Mouse (Mus musculus) CD4-positive helper T cell, adult 2 months (primary cell): ENCODE data around the gene Pkd1l2.

Experiments used
- DNase-seq: peaks from one replicate; pipeline ENCODE4 v3.0.0-alpha.2; 2012; ENCODE audit warnings: low read depth, missing footprints, low spot score

Gene Pkd1l2

DNA sequence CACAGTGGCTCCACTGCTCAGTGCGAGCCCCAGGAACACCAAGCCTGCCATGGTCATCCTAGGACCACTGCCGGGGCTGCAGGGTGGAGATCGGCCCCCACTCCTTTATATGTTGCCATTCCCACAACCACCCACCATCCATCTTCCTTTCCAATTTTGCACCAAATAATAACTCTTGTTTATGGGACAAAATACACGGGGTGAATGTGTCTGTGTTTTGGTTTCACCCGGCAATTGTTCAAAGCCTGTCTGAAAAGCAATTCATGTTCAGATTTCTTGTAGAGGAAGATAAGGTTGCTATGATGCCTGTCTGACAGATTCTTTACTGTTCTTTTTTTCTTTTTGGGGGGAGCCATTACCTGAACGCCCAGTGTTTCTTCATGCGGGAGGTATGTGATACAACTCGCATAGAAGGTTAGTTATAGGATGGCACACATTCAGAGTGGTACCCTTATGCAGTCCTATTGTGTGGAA, at the start of gene Pkd1l2:
TSS of gene Pkd1l2 (minus strand) at position 51 of the 474 bp plus-strand sequence.
- no peak for DNase-seq

DNA sequence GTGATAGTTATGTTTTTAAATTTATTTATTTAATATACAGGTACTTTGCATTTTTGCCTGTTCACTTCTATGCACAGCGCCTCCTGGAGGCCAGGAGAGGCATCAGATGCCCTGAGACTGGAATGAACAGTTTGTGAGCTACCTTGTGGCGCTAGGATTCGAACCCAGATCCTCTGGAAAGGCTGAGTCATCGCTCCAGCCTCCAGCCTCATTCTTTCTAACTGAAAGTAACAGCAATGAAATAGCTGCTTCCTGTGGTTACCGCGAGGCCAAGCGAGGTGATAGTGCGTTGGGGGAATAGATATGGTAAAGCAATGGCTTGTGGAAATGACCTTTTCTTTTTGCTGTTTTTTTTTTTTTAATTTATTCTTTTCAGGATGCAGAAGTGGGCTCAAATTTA, 44.8 kb upstream of the Pkd1l2 start:
- DNase-seq = no peak

GRCm38 (mm10) chr8:117126411-117126810, 44.2 kb upstream of the Pkd1l2 start:
- no peak for DNase-seq

DNA sequence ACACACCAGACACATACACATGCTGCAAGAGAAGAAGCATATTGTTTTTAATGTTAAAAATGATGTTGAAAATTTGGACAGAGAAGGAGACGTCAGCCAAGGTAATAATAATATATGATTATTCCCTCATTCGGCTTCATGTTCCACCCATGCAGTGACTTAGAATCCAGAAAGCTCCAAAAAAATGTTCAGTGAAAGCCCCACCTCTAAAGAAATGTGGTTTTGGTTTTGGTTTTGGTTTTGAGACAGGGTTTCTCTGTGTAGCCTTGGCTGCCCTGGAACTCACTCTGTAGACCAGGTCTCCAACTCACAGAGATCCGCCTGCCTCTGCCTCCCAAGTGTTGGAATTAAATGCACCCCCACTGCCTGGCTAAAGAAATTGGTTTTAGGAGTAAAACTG, 43.6 kb upstream of the Pkd1l2 start:
- no peak for DNase-seq

DNA sequence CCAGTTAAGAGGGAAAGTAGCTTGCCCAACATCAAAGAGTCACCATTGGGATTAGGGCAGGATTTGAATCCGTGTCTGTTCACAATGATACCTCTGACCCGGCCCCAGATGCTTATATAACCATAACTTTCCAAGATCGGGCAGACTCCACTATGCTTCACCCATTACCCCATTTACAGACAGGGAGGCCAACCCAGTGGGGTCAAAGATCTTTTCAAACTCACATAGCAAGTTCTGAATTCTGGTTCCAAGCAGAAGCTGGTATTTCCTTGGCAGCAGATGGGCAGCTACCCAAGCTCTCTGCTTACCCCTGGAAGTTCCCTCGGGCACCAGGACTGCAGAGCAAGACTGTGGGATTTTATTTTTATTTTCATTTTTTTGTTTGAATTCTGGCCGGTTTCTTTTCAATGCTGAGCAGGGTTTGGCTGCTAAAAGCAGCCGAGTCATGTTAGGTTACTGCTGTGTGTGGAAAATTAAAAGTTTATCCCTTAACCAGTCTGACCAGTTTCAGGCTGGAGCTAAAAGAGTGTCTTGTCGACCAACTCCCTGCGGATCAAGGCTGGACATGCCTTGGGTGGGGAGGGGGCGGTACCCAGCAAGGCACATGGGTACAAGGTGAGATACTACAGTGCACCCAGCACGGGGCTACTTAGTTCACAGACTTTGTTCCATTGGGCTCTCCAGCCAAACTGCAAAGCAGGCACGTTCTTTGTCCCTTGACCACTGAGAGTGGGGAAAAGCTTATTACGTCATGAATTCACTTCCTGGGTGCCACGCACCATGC, 41.8 kb upstream of the Pkd1l2 start:
- DNase-seq = no peak

- DNase-seq = no peak
These were observed 39.0 kb upstream of the Pkd1l2 start for GRCm38 (mm10) chr8:117121277-117121676.

DNA sequence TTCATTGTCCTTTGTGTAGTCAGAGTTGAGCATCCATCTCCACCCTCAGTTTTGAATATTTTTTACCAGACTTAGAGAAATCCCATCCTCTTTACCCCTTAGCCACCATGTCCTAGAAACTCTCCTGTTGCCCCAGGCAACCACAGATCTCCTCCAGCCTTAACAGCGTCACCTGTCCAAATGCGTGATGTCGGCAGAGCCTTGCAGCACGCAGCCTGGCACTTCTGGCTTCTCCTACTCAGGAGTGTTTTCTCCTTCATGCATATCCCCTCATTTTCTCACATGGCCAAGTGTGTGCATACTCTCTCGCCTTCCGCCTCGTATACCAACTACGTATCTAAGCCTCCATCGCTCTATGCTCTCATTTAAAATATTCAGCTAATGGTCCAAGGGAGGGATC, 36.2 kb upstream of the Pkd1l2 start:
- no peak for DNase-seq

DNA sequence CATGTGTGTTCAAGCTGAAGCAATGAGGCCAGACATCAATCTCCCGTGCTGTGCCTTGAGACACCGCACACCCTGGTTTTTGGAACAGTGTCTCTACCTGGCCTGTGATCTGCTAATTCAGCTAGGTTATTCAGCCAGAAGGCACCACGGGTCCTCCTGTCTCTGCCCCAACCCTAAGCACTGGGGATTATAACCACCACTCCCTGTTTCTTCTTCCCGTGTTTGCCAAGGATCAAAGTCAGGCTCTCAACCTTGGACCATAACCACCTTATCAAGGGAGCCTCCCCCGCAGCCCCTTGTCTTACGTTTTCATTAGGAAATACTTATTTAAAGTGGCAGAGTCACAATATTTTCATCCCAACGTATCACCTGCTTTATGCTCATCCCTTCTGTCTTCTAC, 34.3 kb upstream of the Pkd1l2 start:
- no peak for DNase-seq

GRCm38 (mm10) chr8:117115676-117116446, 33.6 kb upstream of the Pkd1l2 start:
- peak; percentile 19 for DNase-seq

DNA sequence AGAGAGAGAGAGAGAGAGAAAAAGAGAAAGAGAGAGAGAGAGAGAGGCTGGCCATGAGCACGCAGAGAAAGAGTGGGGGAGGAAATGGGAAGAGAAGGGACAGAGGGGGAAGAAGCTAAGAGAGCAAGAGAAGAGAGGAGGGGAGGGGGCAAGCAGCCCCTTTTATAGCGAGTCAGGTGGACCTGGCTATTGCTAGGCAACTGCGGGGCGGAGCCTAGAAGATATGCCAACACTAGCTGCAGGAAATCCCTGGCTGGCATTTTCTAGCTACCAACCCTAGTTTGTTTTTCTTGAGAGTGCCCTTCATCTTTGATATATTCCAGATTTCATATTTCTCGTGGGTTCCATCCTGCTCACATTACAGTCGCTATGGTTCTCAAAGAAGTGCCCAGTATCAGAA, 32.8 kb upstream of the Pkd1l2 start:
- DNase-seq = no peak

GRCm38 (mm10) chr8:117112261-117112660, 30.0 kb upstream of the Pkd1l2 start:
- DNase-seq = no peak

DNA sequence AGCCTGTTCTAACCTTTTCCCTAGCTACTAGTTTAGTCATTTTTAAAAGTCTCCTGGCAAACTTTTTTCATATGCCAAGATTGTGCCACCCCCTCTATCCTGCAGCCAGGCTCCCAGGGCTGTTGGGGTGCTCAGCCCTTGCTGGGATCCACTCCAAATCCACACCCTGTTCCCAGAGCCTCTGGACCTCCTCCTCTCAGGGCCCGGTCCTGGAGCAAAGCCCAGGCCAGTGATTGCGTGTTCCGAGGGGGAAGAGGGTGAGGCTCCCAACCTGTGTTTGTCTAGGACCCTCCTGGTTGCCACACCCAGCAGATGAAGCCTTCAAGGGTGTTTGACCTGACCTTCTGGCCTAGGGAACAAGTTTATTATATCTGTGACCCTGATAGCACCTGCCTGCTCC, 29.4 kb upstream of the Pkd1l2 start:
- no peak for DNase-seq

GRCm38 (mm10) chr8:117109801-117110390, 27.6 kb upstream of the Pkd1l2 start:
- peak; percentile 47 for DNase-seq

- peak; percentile 26 for DNase-seq
These were observed 26.9 kb upstream of the Pkd1l2 start for GRCm38 (mm10) chr8:117109018-117109711.

DNA sequence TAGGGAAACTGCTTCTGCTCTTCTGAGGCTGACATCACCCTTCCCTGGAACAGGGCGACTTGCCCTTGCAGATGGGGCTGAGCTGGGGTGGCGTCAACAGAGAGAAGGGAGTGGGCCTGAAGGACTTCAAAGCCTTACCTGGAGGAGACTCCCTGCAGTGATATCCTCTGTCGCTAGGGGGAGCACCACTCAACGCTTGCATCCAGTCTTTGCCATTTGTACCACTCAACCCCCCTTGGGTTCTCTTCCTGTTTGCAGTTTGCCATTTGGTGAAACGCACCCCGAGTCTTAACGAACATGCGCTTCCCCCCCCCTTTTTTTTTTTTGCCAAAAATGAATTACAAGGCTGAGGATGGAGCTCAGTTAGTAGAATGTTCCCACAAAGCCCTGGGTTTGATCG, 25.3 kb upstream of the Pkd1l2 start:
- DNase-seq = peak; percentile 68

DNA sequence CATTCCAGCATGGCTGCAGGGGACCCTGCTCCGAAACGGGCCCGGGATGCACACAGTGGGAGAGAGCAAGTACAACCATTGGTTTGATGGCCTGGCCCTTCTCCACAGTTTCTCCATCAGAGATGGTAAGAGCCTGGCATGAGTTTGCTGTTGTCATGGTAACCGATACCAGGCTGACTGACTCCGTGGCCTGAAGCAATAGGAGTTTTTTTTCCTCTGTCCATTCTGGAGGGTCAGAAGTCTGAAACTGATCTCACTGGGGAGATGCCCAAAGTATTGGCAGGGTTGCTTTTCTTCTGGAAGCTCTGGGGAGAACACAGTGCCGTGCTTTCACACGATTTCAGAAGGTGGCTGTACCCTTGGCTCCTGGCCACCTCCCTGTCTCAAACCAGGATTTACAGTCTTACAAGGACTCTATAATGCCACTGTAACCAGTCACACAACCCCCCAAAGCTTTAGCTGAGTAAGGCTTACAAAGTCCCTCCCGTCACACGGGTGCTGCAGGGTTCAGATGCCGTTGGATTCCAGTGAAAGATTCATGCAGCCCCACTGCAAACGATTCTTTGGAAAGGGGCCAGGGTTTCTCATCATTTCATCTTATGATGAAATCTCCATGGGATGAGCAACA, 15.4 kb upstream of the Pkd1l2 start:
- DNase-seq = no peak

DNA sequence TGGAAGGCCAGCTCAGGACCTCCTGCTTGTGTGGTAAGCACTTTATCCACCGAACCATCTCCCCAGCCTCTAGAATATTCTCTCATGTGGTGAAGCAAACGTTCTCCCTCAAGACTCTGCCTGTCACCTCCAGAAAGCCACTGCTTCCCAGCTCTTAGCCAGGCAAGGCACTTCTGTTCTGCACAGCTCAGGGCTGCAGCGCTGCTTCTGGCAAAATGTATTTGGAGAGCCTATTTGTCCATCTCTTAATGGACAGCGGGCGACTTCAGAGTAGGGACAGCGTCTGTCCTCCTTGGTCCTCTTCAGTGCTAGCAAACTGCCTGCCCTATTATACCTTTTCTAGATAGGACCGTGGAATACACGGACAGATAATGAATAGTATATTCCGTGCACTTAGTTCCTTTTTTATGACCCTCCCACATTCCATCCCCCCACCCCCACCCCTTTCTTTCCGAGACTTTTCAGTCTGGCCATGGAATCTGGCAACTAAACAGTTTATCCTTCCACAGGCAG, 14.9 kb upstream of the Pkd1l2 start:
- DNase-seq = no peak

- no peak for DNase-seq
These were observed 13.4 kb upstream of the Pkd1l2 start, which contains the start of gene Bco1 for GRCm38 (mm10) chr8:117095647-117096046. TSS of gene Bco1 (plus strand) at chr8:117095854.

DNA sequence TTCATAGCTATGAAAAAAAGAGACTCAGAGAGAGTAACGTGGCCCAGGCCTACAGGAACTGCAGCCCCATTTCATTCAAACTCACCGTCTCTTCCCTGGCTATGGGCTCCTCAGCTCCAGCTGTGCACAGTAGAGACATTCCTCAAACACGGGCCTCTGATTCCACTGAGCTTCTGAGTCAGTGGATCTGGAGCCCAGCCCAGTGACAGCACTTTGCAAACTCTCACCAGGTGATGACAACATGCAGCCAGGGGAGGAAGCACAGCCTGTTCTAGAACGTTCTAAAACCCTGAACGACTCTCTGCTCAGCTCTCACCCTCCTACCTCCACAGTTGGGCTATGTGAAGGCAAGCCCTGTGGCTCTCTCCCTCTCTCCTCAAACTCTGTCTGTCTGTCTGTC, 11.8 kb upstream of the Pkd1l2 start:
- DNase-seq = no peak

DNA sequence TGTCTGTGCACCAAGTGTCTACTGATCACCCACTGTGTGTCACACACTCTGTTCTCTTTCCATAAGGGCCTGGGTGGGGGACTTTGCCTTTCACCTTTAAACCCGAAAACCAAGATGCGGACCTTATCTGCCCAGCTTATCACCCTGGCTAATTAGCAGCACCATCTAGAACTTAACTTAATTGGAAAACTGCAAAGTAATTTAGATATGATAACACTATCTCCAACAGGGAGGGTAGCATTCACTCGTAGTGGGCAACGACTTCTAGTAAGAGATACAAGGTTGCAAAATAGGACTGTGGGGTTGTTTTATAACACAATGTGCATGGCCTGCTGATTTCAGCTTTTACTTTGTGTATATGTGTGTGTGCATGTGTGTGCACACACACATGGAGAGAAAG, 7.6 kb upstream of the Pkd1l2 start:
- DNase-seq = no peak

GRCm38 (mm10) chr8:117087036-117087435, 4.8 kb upstream of the Pkd1l2 start:
- DNase-seq = no peak
